Mouse (Mus musculus) monocyte, adult 5-6 weeks (primary cell): Measurements from ENCODE around the gene Hist1h2bm. TPM values are rescaled to one million over a fixed set of nuclear protein-coding genes. Genes with fewer than 3 reads are reported as not detected.

Source experiments
- ATAC-seq: fragments of 153-309, 156-312 bp; replicated peaks from 2 replicates; pipeline ENCODE4 v1.8.0; 2017; ENCODE audit warnings: mild to moderate bottlenecking; ENCODE audit not compliant: low TSS enrichment, insufficient number of reproducible peaks, severe bottlenecking, poor library complexity, low FRiP score
- total RNA-seq: library from RNA; stranded (forward); fragments of 200-1000, 200-491, 200-594 nt; gene quantifications from 3 replicates; pipeline ENCODE4 v1.2.3, GENCODE M21; 2017

Hist1h2bm gene
- total RNA-seq, 1 experiment from 2014 or later = 4.9 TPM

DNA sequence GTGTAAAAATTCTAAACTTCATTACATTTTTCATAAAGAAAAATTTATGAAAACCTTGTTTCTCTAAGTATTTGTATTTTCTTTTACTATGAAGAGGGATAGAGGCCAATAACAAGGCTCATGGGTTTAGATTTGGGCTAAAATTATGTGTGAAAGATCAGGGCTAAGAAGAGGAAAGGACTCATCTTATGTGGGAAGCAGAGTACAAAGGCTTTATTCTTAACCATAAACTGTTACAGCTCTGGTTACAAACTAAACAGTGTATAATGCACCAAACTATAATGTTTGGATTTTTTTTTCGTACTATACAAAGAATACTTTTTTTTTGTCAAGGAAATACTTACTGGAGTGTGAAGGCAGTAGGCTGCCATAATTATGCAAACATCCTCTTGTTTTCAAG lies 33.9 kb downstream of the Hist1h2bm start:
- no peak for ATAC-seq

Other genes with a start within 250 kb of the Hist1h2bm start
- gene Zkscan4, start 243.1 kb upstream of the Hist1h2bm start, total RNA-seq = 1.6 TPM in 1 of 3 replicates, not detected in the others
- not detected in 3 replicates for gene Gm10065, start 242.6 kb upstream of the Hist1h2bm start, total RNA-seq
- 0.29 to 0.67 TPM (median 0.64 TPM) in 3 replicates for gene AK157302, start 226.8 kb upstream of the Hist1h2bm start, total RNA-seq
- gene Gm11273, start 220.6 kb upstream of the Hist1h2bm start, total RNA-seq = 2.5 to 3.8 TPM (median 2.7 TPM) in 3 replicates
- 2.4 to 8.3 TPM (median 3.2 TPM) in 3 replicates for gene Zkscan8, start 190.9 kb upstream of the Hist1h2bm start, total RNA-seq
- gene Olfr1366, start 179.2 kb upstream of the Hist1h2bm start, total RNA-seq = not detected in 3 replicates
- gene Olfr1535, start 162.2 kb upstream of the Hist1h2bm start, total RNA-seq = not detected in 3 replicates
- not detected in 3 replicates for gene Olfr1364, start 140.3 kb upstream of the Hist1h2bm start, total RNA-seq
- gene Olfr1362, start 108.0 kb upstream of the Hist1h2bm start, total RNA-seq = not detected in 3 replicates
- not detected in 3 replicates for gene Olfr11, start 79.5 kb upstream of the Hist1h2bm start, total RNA-seq
- gene Olfr1361, start 58.7 kb upstream of the Hist1h2bm start, total RNA-seq = not detected in 3 replicates
- gene Olfr1360, start 44.6 kb upstream of the Hist1h2bm start, total RNA-seq = not detected in 3 replicates
- not detected in 3 replicates for gene Olfr1359, start 23.9 kb upstream of the Hist1h2bm start, total RNA-seq
- gene Hist1h2bl, start 5.9 kb upstream of the Hist1h2bm start, total RNA-seq = 7.1 to 7.9 TPM in 2 of 3 replicates, not detected in the other
- 159 to 372 TPM (median 273 TPM) in 3 replicates for gene Hist1h2ai, start 5.6 kb upstream of the Hist1h2bm start, total RNA-seq
- gene Hist1h3h, start 4.4 kb upstream of the Hist1h2bm start, total RNA-seq = 7.2 to 20.1 TPM (median 13.0 TPM) in 3 replicates
- 8.3 to 34.5 TPM (median 21.9 TPM) in 3 replicates for gene Hist1h4j, start 13.0 kb downstream of the Hist1h2bm start, total RNA-seq
- gene Hist1h4k, start 28.5 kb downstream of the Hist1h2bm start, total RNA-seq = 57.7 to 141 TPM (median 135 TPM) in 3 replicates
- gene Hist1h2ak, start 31.8 kb downstream of the Hist1h2bm start, total RNA-seq = 46.9 to 83.1 TPM (median 55.4 TPM) in 3 replicates
- gene Hist1h2bn, start 32.1 kb downstream of the Hist1h2bm start, total RNA-seq = 54.5 to 81.8 TPM (median 76.8 TPM) in 3 replicates
- 74.2 to 131 TPM (median 93.8 TPM) in 3 replicates for gene Hist1h1b, start 58.6 kb downstream of the Hist1h2bm start, total RNA-seq
- gene Hist1h3i, start 61.3 kb downstream of the Hist1h2bm start, total RNA-seq = 8.6 to 11.4 TPM in 2 of 3 replicates, not detected in the other
- gene Hist1h2an, start 65.2 kb downstream of the Hist1h2bm start, total RNA-seq = 15.0 to 50.0 TPM (median 36.2 TPM) in 3 replicates
- gene Hist1h2bp, start 65.4 kb downstream of the Hist1h2bm start, total RNA-seq = 5.2 to 12.6 TPM (median 8.0 TPM) in 3 replicates
- gene Hist1h2bq, start 88.2 kb downstream of the Hist1h2bm start, total RNA-seq = 1.1 to 64.9 TPM (median 28.6 TPM) in 3 replicates
- 114 TPM in 1 of 3 replicates, not detected in the others for gene Hist1h2ao, start 88.4 kb downstream of the Hist1h2bm start, total RNA-seq
- 43.0 to 386 TPM (median 131 TPM) in 3 replicates for gene Hist1h4m, start 89.7 kb downstream of the Hist1h2bm start, total RNA-seq
- 19.1 to 188 TPM (median 85.7 TPM) in 3 replicates for gene Hist1h4n, start 110.2 kb downstream of the Hist1h2bm start, total RNA-seq
- gene Hist1h2ap, start 111.5 kb downstream of the Hist1h2bm start, total RNA-seq = 9.0 to 155 TPM (median 73.9 TPM) in 3 replicates
- gene Hist1h2br, start 111.7 kb downstream of the Hist1h2bm start, total RNA-seq = 18.5 to 55.6 TPM (median 45.1 TPM) in 3 replicates
- 2.1 to 2.6 TPM in 2 of 3 replicates, not detected in the other for gene Zfp184, start 223.1 kb downstream of the Hist1h2bm start, total RNA-seq